Mouse (Mus musculus) forebrain, postnatal 0 days (tissue): ENCODE measurements at regions not wholly inside any gene's neighbourhood (a gene's known extent, or its start where the extent isn't known, plus 50 kb on each side); places are given as distances from the start of the nearest gene placed in this dataset.

Experiments
- ATAC-seq: fragments of 200-750 bp; cut with Nextera tagmentation; 2 replicates; pipeline ENCODE4 v1.8.0; 2017; ENCODE audit warnings: mild to moderate bottlenecking, moderate library complexity
- DNase-seq: peaks from one replicate; pipeline ENCODE4 v3.0.0-alpha.2; 2015
- H3K27ac ChIP-seq: fragments of 300-500 bp; sonication (generic); 2 replicates; pipeline ENCODE4 v1.5.1; 2014; ENCODE audit warnings: low read depth, mild to moderate bottlenecking, antibody characterized with exemption, low read length, moderate library complexity, mixed read lengths
- H3K27me3 ChIP-seq: fragments of 300-500 bp; sonication (generic); 2 replicates; pipeline ENCODE4 v1.6.1; 2014; ENCODE audit warnings: mild to moderate bottlenecking, low read length, mixed read lengths; ENCODE audit not compliant: insufficient read depth
- H3K36me3 ChIP-seq: fragments of 300-500 bp; sonication (generic); 2 replicates; pipeline ENCODE4 v1.6.1; 2014; ENCODE audit warnings: mild to moderate bottlenecking, moderate library complexity; ENCODE audit not compliant: insufficient read depth
- H3K4me1 ChIP-seq: fragments of 300-500 bp; sonication (generic); 2 replicates; pipeline ENCODE4 v1.6.1; 2014; ENCODE audit warnings: antibody characterized with exemption; ENCODE audit not compliant: insufficient read depth
- H3K4me2 ChIP-seq: fragments of 300-500 bp; sonication (generic); 2 replicates; pipeline ENCODE4 v1.6.1; 2014; ENCODE audit warnings: low read depth, mild to moderate bottlenecking, moderate library complexity
- H3K4me3 ChIP-seq: fragments of 300-500 bp; sonication (generic); 2 replicates; pipeline ENCODE4 v1.5.1; 2014; ENCODE audit warnings: low read depth, low read length, mixed read lengths
- H3K9ac ChIP-seq: fragments of 300-500 bp; sonication (generic); 2 replicates; pipeline ENCODE4 v1.6.1; 2014; ENCODE audit warnings: mild to moderate bottlenecking
- H3K9me3 ChIP-seq: fragments of 300-500 bp; sonication (generic); 2 replicates; pipeline ENCODE4 v1.6.1; 2016; ENCODE audit warnings: low read length
- CTCF ChIP-seq: sonication (generic); IDR thresholded peaks from 2 replicates; pipeline ENCODE4 v1.5.1; 2016; ENCODE audit warnings: antibody characterized with exemption, control low read depth, low read depth
- WGBS: fragments of 180-500 bp; shearing (Covaris S2); extraction: QIAGEN DNeasy Blood & Tissue Kit; methylation state at CpG from one replicate; pipeline ENCODE4 v1.1.7; 2014; 5-methylcytosine and 5-hydroxymethylcytosine counted together

DNA sequence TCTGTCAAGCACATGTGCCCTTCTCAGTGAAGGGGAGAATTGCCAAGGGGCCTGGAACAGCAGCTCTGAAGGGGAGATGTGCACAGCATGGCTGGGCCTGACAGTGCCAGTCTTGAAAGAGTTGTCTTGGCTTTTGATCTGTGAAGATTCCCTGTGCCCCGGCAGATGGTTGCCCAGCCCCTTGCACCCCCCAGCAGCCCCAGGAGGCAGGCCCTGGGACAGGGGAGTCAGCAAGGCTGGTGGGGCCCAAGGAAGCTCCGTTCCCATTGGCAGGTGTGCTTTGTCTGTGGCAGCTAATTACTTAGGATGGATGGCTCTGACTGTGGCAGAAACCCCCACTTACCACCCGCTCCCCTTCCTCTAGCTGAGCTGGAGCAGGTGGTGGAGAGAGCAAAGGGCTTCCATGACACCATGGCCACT is 58.6 kb downstream of the Tspan17 start:
- no peak overlapping the region for H3K4me3 ChIP-seq
- H3K27me3 ChIP-seq, result no peaks in the 10 kb centered on the region
- no peaks in the 10 kb centered on the region for H3K36me3 ChIP-seq
- H3K9ac ChIP-seq, result no peak overlapping the region
- ATAC-seq, result no peak
- H3K4me1 ChIP-seq, result no peaks in the 10 kb centered on the region
- no peak for TF ChIP-seq CTCF
- DNase-seq, result no peak
- no peak overlapping the region for H3K27ac ChIP-seq
- no peaks in the 10 kb centered on the region for H3K9me3 ChIP-seq
- H3K4me2 ChIP-seq, result no peak overlapping the region
- 46% methylated on average over 3 of the region's 3 CpGs for WGBS

DNA sequence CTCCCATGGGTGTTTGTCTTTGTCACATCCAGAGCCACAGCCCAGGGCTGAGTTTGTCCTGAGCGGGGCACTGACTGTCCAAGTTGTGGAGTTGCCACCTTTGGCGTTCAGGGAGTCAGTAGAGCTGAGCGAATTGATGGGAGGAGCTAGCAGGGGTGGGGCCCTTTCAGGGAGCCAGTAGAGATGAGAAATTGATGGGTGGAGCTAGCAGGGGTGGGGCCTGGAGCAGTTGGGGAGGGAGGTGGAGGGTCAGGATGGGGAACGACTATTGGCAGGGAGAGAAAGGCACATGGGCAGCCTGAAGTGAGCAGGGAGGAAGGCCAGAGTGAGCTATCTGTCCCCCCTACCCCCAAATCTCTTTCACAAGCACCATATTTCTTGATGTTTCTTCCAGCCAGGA is 62.0 kb downstream of the Tspan17 start:
- Histone ChIP-seq H3K4me2 (no peak overlapping the region), H3K36me3 (no peaks in the 10 kb centered on the region), H3K9me3 (no peaks in the 10 kb centered on the region), H3K27me3 (no peaks in the 10 kb centered on the region), H3K4me1 (peaks cover 7% of the 10 kb centered on the region), H3K4me3 (no peak overlapping the region), H3K9ac (no peak overlapping the region), H3K27ac (no peak overlapping the region)
- DNase-seq (no peak), ATAC-seq (no peak)
- 57% methylated on average over 4 of the region's 4 CpGs for WGBS
- TF ChIP-seq CTCF, result no peak

DNA sequence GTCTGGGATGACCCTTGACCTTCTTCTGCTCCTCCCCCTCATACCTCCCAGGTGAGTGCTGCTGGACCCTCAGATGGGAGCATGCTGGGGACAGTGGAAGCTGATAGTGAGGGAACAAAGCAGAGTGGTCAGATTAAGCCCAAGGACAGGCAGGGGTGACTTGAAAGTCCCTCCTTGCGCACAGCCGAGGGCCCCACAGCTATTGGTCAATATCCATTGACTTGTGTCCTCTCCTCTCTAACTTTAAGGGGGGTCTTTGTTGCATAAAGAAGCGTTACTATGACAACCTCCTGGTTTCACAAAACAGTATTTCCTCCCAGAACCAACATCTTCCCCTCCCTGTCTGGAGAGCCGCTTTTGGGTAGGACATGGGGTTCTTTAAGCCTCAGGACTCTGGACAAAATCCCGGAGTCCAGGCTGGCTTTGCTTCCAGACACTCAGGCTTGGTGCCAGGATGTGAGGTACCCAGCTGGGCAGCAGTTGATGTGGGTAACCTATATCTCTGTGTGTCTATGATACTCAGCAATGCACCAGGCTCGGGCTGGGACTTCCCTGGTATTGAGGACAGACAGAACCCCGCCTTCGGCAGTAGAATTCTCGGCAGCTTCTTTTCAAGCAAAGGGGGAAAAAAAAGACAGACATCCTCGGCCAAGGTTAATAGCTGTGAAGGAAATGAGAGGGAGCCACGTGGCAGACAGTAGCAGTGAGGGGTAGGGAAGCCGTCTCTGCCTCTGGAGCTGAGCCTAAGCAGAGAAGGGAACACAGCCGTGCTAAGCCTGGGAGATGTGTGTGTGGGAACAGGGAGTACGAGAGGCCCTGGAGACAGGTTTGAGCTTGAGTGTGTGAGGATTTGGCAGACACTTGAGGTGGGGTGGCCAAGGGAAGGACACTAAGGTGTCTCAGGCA is 66.4 kb downstream of the Tspan17 start:
- Histone ChIP-seq H3K9ac (no peak overlapping the region), H3K36me3 (no peaks in the 10 kb centered on the region), H3K4me2 (no peak overlapping the region), H3K27ac (no peak overlapping the region), H3K27me3 (no peaks in the 10 kb centered on the region), H3K4me3 (no peak overlapping the region), H3K4me1 (peaks cover 7% of the 10 kb centered on the region), H3K9me3 (no peaks in the 10 kb centered on the region)
- TF ChIP-seq CTCF, result no peak
- DNase-seq, result peak; percentile 60
- WGBS, result 20% methylated on average over 14 of the region's 14 CpGs
- peak; percentile 84 for ATAC-seq

DNA sequence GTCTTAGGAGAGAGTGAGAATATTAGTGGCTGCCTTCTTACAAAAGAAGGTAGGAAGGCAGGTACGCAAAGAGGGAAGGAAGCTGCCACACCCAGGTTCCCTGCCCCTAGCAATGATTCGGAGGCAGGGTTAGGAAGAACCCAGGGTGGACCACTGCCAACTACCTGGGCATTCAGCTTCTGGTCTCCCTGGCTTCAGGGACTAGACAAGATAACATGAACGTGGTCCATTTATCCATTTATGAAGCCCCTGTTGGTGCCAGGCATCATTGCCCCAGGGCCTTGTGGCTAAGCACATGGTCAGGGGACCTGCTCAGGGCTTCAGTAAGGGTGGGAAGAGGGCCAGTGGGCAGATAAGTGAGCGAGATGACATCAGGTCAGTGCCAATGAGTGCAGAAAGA is 73.8 kb downstream of the Tspan17 start:
- Histone ChIP-seq H3K27me3 (no peaks in the 10 kb centered on the region), H3K27ac (no peak overlapping the region), H3K4me1 (peaks cover 4% of the 10 kb centered on the region; the same call in 1 of the 2 replicates), H3K9me3 (no peaks in the 10 kb centered on the region), H3K36me3 (no peaks in the 10 kb centered on the region), H3K4me3 (no peak overlapping the region), H3K9ac (no peak overlapping the region), H3K4me2 (no peak overlapping the region)
- no peak for ATAC-seq
- DNase-seq, result no peak
- no peak for TF ChIP-seq CTCF
- WGBS, result 90% methylated on average over 4 of the region's 4 CpGs

DNA sequence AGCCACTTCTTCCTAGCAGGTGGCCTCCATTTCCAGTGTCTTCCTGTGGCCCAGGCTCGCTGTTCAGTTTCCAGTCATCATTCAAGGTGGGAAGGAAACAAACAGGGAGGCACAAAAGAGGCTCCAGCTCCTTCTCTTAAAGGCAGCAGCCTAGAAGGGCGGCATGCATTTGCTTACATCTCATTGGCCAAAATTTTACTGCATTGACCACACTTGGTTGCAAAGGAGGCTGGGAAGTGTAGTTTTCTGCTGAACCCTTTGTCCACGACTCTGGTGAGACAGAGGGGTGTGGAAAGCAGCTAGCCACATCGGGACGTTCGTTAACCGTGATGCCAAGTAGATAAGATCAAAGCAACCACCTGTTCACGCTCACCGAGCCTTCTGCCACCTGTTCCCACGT is 74.9 kb downstream of the Tspan17 start:
- Histone ChIP-seq H3K9me3 (no peaks in the 10 kb centered on the region), H3K4me3 (no peak overlapping the region), H3K4me1 (peaks cover 4% of the 10 kb centered on the region; the same call in 1 of the 2 replicates), H3K27me3 (no peaks in the 10 kb centered on the region), H3K9ac (no peak overlapping the region), H3K27ac (0 out of 2 replicates have a peak overlapping the region, but pooled peaks have one; percentile 15), H3K36me3 (no peaks in the 10 kb centered on the region), H3K4me2 (no peak overlapping the region)
- WGBS, result 33% methylated on average over 10 of the region's 10 CpGs
- peak; percentile 83 for ATAC-seq
- peak; percentile 72 for DNase-seq
- no peak for TF ChIP-seq CTCF

DNA sequence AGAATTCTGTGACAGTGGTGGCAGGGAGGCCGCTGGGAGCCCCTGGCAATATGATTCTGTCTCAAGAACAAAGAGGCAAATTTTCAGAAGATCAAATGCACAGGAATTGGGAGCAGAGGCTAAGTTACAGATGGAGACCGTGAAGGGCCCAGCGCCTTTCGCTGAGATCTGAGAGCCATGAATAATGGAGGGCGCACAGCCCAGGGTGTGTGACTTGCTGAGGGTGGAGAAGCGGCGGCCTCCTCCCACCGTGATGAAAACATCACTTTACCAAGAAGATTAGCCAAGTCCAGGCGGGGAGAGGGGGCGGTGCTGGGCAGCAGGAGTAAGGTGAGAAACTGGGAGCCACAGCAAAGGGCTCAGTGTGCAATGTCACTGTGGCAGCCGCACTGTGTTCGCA is 77.2 kb upstream of the Unc5a start:
- TF ChIP-seq CTCF, result no peak
- H3K4me3 ChIP-seq, result no peak overlapping the region
- 43% methylated on average over 12 of the region's 12 CpGs for WGBS

DNA sequence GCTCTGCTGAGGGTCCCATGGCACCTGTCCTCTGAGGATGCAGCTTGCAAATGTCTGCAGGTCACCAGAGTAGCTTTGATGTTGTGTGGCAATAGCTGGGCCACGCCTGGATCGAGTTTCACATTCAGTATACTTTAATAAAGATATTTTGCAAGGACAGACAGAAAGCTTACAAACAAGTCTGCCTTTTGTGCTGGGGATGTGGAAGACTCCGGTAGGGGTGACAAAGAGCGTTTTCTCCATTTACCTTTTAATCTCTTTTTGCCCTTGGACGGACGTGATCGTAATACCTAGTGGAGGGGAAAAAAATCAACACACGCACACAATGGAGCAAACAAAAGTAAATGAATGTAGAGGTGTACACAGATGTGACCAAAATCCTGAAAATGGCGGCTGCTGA is 75.3 kb upstream of the Unc5a start:
- peaks cover 10% of the 10 kb centered on the region for H3K4me1 ChIP-seq
- peak overlapping the region; percentile 78 for H3K27ac ChIP-seq
- no peaks in the 10 kb centered on the region for H3K36me3 ChIP-seq
- H3K9ac ChIP-seq, result no peak overlapping the region
- no peak for ATAC-seq
- no peak for TF ChIP-seq CTCF
- no peaks in the 10 kb centered on the region for H3K9me3 ChIP-seq
- WGBS, result 48% methylated on average over 9 of the region's 9 CpGs
- H3K4me2 ChIP-seq, result peak overlapping the region; percentile 54
- no peak for DNase-seq
- 0 out of 2 replicates have a peak overlapping the region, but pooled peaks have one; percentile 23 for H3K4me3 ChIP-seq
- no peaks in the 10 kb centered on the region for H3K27me3 ChIP-seq

More for the DNA sequence above, 77.2 kb upstream of the Unc5a start:
- Histone ChIP-seq H3K27me3 (no peaks in the 10 kb centered on the region), H3K4me2 (no peak overlapping the region), H3K4me1 (peaks cover 10% of the 10 kb centered on the region), H3K9me3 (no peaks in the 10 kb centered on the region), H3K9ac (no peak overlapping the region), H3K36me3 (no peaks in the 10 kb centered on the region), H3K27ac (no peak overlapping the region)
- no peak for ATAC-seq
- DNase-seq, result no peak
